Mouse (Mus musculus): ENCODE measurements around the gene Mum1. TPM values are rescaled to one million over a fixed set of nuclear protein-coding genes. Genes with fewer than 3 reads are reported as not detected.
"Not testable (repeated sequence)": the region's sequence is repeated elsewhere in the genome, so short reads cannot be mapped to it uniquely, and the experiment has no call there.

Mum1 gene
- polyA plus RNA-seq, 1 experiment from 2014 or later = 61.3 TPM

DNA sequence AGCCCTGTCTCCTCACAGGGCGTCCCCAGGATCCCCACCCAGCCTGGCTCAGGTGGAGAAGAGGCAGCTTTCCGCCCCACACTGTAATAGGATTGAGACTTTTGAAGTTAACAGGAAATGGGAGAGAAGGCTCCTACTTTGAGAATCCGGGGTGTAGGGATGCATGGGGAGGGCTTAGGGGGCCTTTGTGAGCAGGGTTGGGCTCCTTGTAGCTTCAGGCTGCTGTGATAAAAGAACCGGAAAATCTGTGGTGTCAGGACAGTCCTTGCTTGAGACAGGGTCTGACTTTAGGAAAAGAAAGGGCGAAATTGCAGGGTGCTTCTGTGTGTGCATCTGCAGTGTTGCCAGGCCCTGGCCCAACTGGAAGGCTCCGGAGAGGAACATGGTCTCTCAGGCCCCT lies 25.7 kb upstream of the Mum1 start:
- 75% methylated on average over 6 of the region's 6 CpGs for WGBS
- Histone ChIP-seq H3K9ac (ENCODE audit: low read length) (no peak overlapping the region), H3K9me3 (ENCODE audit: control insufficient read depth, low read length) (no peaks in the 10 kb centered on the region), H3K4me2 (ENCODE audit: low read length) (no peak overlapping the region), H3K36me3 (ENCODE audit: control insufficient read depth, insufficient read depth, low read length) (no peaks in the 10 kb centered on the region), H3K4me3 (ENCODE audit: low read depth, low read length) (no peak overlapping the region), H3K27me3 (replicated peaks; ENCODE audit: control insufficient read depth, insufficient read depth, low read length) (no peaks in the 10 kb centered on the region), H3K27ac (ENCODE audit: low read depth) (no peak overlapping the region), H3K4me1 (replicated peaks; ENCODE audit: control insufficient read depth, insufficient read depth, low read length) (no peaks in the 10 kb centered on the region)
- DNase-seq (ENCODE audit: low spot score) (no peak), ATAC-seq (replicated peaks; ENCODE audit: low FRiP score, low TSS enrichment, low read depth) (no peak)

DNA sequence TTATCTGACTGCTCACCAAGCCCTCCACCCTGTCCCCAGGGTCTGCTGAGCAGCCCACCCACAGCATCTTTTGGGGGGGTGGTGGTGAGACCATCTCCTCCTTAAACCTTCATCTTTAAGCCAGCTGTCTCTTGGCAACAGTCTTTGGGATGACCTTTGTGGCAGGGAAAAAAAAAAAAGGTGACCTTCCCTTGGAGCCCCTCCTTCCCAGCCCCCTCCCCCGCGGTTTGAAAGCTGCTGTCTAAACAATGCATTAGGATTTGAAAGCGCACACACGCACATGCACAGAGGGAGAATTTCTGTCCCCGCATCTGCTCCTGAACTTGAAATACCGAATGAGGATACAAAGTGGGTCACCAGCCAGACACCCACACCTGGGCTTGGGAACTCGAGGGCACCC lies 22.2 kb upstream of the Mum1 start:
- Histone ChIP-seq H3K4me2 (ENCODE audit: low read length) (no peak overlapping the region), H3K9me3 (ENCODE audit: control insufficient read depth, low read length) (no peaks in the 10 kb centered on the region), H3K27me3 (replicated peaks; ENCODE audit: control insufficient read depth, insufficient read depth, low read length) (no peaks in the 10 kb centered on the region), H3K4me1 (replicated peaks; ENCODE audit: control insufficient read depth, insufficient read depth, low read length) (0 out of 2 replicates have a peak, but pooled peaks cover 3% of the 10 kb centered on the region), H3K27ac (ENCODE audit: low read depth) (no peak overlapping the region), H3K36me3 (ENCODE audit: control insufficient read depth, insufficient read depth, low read length) (no peaks in the 10 kb centered on the region), H3K9ac (ENCODE audit: low read length) (no peak overlapping the region), H3K4me3 (ENCODE audit: low read depth, low read length) (no peak overlapping the region)
- WGBS = 20% methylated on average over 7 of the region's 7 CpGs
- no peak for ATAC-seq (replicated peaks; ENCODE audit: low FRiP score, low TSS enrichment, low read depth)
- no peak for DNase-seq (ENCODE audit: low spot score)

DNA sequence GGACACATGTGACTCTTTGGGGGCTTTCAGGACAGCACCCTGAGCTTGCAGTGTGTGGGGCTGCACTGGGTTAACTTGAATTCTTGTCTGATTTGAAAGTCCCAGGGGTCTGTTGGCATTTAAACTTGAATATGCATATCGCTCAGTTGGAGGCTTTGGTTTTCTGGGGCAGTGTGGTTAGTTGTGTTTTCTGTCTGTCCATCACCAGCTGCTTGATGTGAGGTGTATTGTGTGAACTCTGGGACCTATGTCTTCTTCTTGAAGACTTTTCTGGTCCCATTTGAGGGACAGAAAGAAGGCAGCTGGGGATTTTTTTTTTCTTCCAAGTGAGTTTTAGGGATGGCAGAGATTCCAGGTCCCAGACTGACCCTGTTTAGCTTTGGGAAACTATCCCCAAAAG lies 19.0 kb upstream of the Mum1 start:
- Histone ChIP-seq H3K9me3 (ENCODE audit: control insufficient read depth, low read length) (no peaks in the 10 kb centered on the region), H3K36me3 (ENCODE audit: control insufficient read depth, insufficient read depth, low read length) (no peaks in the 10 kb centered on the region), H3K27me3 (replicated peaks; ENCODE audit: control insufficient read depth, insufficient read depth, low read length) (no peaks in the 10 kb centered on the region), H3K27ac (ENCODE audit: low read depth) (no peak overlapping the region), H3K4me2 (ENCODE audit: low read length) (no peak overlapping the region), H3K9ac (ENCODE audit: low read length) (no peak overlapping the region), H3K4me1 (replicated peaks; ENCODE audit: control insufficient read depth, insufficient read depth, low read length) (0 out of 2 replicates have a peak, but pooled peaks cover 4% of the 10 kb centered on the region), H3K4me3 (ENCODE audit: low read depth, low read length) (no peak overlapping the region)
- WGBS = 81% methylated on average over 1 of the region's 1 CpGs
- DNase-seq (ENCODE audit: low spot score) = no peak
- no peak for ATAC-seq (replicated peaks; ENCODE audit: low FRiP score, low TSS enrichment, low read depth)

DNA sequence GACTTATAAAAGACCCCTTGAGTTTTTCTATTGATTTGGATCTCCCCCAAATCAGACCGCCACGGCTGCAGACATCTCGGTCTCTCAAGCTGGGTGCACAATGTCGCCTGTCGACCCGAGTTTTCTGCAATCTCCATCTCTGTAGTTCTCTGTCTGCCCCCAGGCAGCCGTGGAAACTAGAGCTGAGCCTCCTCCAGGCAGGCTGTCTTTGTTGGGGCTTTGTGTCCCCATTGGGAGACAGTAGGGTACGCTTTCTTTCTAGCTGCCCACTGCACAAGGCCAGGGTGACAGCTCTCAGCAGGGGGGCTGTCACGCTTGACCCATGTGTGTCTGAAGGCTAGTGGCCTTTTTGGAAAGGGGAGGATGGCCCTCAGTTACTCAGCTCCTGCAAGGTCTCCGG lies 18.6 kb upstream of the Mum1 start:
- no peak for DNase-seq (ENCODE audit: low spot score)
- Histone ChIP-seq H3K4me2 (ENCODE audit: low read length) (no peak overlapping the region), H3K36me3 (ENCODE audit: control insufficient read depth, insufficient read depth, low read length) (no peaks in the 10 kb centered on the region), H3K4me1 (replicated peaks; ENCODE audit: control insufficient read depth, insufficient read depth, low read length) (0 out of 2 replicates have a peak, but pooled peaks cover 4% of the 10 kb centered on the region), H3K27me3 (replicated peaks; ENCODE audit: control insufficient read depth, insufficient read depth, low read length) (no peaks in the 10 kb centered on the region), H3K9me3 (ENCODE audit: control insufficient read depth, low read length) (no peaks in the 10 kb centered on the region), H3K27ac (ENCODE audit: low read depth) (no peak overlapping the region), H3K4me3 (ENCODE audit: low read depth, low read length) (no peak overlapping the region), H3K9ac (ENCODE audit: low read length) (no peak overlapping the region)
- 77% methylated on average over 10 of the region's 10 CpGs for WGBS
- no peak for ATAC-seq (replicated peaks; ENCODE audit: low FRiP score, low TSS enrichment, low read depth)

DNA sequence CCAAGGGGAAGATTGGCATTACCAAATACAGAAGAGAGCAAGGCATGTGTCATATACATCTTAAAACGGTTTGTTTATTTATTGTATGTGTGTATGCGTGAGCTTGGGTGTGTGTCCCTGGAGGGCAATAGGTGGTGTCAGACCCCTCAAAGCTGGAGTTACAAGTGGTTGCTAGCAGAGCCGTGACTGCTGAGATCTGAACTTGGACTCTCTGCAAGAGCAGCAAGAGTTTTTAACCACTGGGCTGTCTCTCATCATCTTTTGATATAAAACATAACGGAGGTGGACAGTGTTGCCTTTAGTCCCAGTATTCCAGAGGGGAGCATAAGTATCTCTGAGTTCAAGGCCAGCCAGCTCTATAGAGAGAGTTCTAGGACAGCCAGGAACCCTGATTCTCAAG lies 18.0 kb upstream of the Mum1 start:
- Histone ChIP-seq H3K27me3 (replicated peaks; ENCODE audit: control insufficient read depth, insufficient read depth, low read length) (no peaks in the 10 kb centered on the region), H3K4me3 (ENCODE audit: low read depth, low read length) (no peak overlapping the region), H3K4me2 (ENCODE audit: low read length) (no peak overlapping the region), H3K9me3 (ENCODE audit: control insufficient read depth, low read length) (no peaks in the 10 kb centered on the region), H3K36me3 (ENCODE audit: control insufficient read depth, insufficient read depth, low read length) (no peaks in the 10 kb centered on the region), H3K27ac (ENCODE audit: low read depth) (no peak overlapping the region), H3K9ac (ENCODE audit: low read length) (no peak overlapping the region; the same call in 1 of the 2 replicates), H3K4me1 (replicated peaks; ENCODE audit: control insufficient read depth, insufficient read depth, low read length) (0 out of 2 replicates have a peak, but pooled peaks cover 4% of the 10 kb centered on the region)
- ATAC-seq (replicated peaks; ENCODE audit: low FRiP score, low TSS enrichment, low read depth) (no peak), DNase-seq (ENCODE audit: low spot score) (no peak)
- 65% methylated on average over 4 of the region's 4 CpGs for WGBS

DNA sequence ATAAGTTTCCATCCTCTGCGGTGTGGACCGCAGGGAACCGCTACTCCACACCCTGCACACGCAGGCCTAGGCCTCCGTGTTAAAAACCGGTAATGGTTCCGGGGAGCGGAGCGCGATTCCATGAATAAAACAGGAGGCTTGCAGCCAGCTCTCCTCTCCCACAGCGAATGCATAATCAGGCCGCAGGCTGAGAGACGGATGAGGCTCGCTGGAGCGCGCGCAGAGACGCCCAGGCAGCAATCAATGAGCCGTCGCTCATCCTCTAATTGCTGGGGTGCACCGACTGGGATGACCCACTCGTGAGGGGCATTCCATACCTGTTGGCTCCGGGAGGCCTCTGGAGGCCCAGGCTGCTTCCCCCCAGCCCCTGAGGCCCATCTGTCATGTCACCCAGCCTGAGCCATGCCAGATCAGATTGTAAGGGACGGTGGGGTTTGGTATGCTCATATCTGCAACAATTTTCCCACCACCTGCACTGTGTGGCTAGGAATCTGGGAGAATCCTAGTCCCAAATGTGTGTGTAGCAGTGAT lies 17.3 kb upstream of the Mum1 start:
- Histone ChIP-seq H3K4me3 (ENCODE audit: low read depth, low read length) (no peak overlapping the region), H3K27me3 (replicated peaks; ENCODE audit: control insufficient read depth, insufficient read depth, low read length) (no peaks in the 10 kb centered on the region), H3K9ac (ENCODE audit: low read length) (peak overlapping the region; percentile 13; the same call in 1 of the 2 replicates), H3K9me3 (ENCODE audit: control insufficient read depth, low read length) (no peaks in the 10 kb centered on the region), H3K4me2 (ENCODE audit: low read length) (peak overlapping the region; percentile 24), H3K4me1 (replicated peaks; ENCODE audit: control insufficient read depth, insufficient read depth, low read length) (0 out of 2 replicates have a peak, but pooled peaks cover 4% of the 10 kb centered on the region), H3K27ac (ENCODE audit: low read depth) (no peak overlapping the region), H3K36me3 (ENCODE audit: control insufficient read depth, insufficient read depth, low read length) (no peaks in the 10 kb centered on the region)
- ATAC-seq (replicated peaks; ENCODE audit: low FRiP score, low TSS enrichment, low read depth) (no peak), DNase-seq (ENCODE audit: low spot score) (no peak)
- 8% methylated on average over 24 of the region's 24 CpGs for WGBS

DNA sequence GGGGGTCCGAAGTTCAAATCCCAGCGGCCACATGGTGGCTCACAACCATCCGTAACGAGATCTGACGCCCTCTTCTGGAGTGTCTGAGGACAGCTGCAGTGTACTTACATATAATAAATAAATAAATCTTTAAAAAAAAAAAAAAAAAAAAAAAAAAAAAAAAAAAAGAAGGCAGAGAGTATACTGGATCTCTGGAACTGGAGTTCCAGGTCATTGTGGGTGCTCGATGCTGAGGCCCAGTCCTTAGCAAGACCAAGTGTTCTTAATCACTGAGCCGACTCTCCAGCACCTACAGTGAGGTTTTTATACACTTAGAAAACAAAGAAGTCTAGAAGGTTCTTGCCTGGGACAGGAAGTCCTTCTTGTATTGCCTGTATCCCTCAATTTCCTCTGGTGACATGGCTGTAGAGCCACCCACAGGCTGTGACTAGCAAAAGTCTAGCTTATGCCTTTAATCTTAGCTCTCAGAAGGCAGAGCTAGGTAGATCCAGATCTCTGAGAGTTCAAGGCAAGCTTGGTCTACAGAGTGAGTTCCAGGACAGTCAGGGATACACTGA lies 14.6 kb upstream of the Mum1 start:
- H3K36me3 ChIP-seq (ENCODE audit: control insufficient read depth, insufficient read depth, low read length); H3K9ac ChIP-seq (ENCODE audit: low read length); H3K4me1 ChIP-seq (replicated peaks; ENCODE audit: control insufficient read depth, insufficient read depth, low read length); H3K4me2 ChIP-seq (ENCODE audit: low read length); H3K9me3 ChIP-seq (ENCODE audit: control insufficient read depth, low read length); H3K27ac ChIP-seq (ENCODE audit: low read depth); H3K27me3 ChIP-seq (replicated peaks; ENCODE audit: control insufficient read depth, insufficient read depth, low read length); H3K4me3 ChIP-seq (ENCODE audit: low read depth, low read length); ATAC-seq (replicated peaks; ENCODE audit: low FRiP score, low TSS enrichment, low read depth); DNase-seq (ENCODE audit: low spot score): not testable (repeated sequence)
- 77% methylated on average over 7 of the region's 7 CpGs for WGBS

DNA sequence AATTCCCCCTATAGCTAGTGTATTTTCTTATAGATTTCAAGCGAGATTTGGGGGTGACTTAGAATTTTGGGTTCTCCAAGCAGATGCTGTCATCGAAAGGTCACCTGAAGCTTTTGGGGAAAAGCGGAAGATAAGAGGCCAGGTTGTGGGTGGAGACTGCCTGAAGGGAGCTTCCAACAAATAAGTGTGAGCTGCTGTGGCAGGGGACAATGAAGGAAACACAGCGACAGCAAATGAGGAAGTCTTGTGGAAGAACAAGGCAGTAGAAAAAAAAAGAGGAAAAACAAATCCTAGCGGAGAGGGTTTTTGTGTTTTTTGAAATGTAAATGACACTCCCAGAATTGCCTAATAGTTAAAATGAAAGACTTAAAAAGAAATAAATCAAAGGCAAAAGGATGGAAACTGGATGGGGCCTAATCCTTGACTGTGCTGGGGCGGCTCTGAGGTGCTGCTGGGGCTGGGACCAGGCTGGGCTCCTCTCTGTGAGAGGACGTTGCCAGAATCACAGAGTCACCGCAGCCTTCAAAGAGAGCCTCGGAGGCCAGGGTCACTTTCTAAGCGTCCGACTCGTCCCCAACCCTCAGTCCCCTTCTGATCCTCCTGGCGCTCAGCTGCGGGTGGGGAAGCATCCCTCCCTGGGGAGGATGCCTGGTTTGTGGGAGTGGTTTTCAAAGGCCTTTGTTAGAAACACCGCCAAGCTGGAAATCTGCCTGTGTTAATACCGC lies 11.0 kb upstream of the Mum1 start:
- DNase-seq (ENCODE audit: low spot score) = no peak
- H3K4me2 ChIP-seq (ENCODE audit: low read length) = no peak overlapping the region
- no peak overlapping the region for H3K4me3 ChIP-seq (ENCODE audit: low read depth, low read length)
- H3K27me3 ChIP-seq (replicated peaks; ENCODE audit: control insufficient read depth, insufficient read depth, low read length) = no peaks in the 10 kb centered on the region
- H3K27ac ChIP-seq (ENCODE audit: low read depth) = no peak overlapping the region
- 33% methylated on average over 16 of the region's 16 CpGs for WGBS
- H3K36me3 ChIP-seq (ENCODE audit: control insufficient read depth, insufficient read depth, low read length) = no peaks in the 10 kb centered on the region
- H3K9me3 ChIP-seq (ENCODE audit: control insufficient read depth, low read length) = no peaks in the 10 kb centered on the region
- no peak for ATAC-seq (replicated peaks; ENCODE audit: low FRiP score, low TSS enrichment, low read depth)
- no peak overlapping the region for H3K9ac ChIP-seq (ENCODE audit: low read length)
- H3K4me1 ChIP-seq (replicated peaks; ENCODE audit: control insufficient read depth, insufficient read depth, low read length) = no peaks in the 10 kb centered on the region

DNA sequence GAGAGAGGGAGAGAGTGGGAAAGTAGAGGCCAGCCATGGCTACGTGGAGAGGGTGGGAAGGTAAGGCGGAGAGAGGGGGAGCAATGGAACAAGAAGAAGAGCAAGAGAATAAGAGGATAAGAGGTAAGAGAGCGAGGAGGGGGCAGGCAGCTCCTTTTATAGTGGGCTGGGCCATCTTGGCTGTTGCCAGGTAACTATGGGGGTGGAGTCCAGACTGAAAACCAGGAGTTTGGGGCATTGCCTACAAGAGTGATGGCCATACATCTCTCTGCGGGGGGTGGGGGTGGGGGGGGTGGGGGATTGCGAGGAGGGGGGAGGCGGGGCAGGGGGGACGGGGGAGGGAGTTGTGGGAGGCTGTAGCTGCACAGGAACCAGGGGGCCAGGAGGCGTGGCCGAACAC lies 5.6 kb upstream of the Mum1 start:
- Histone ChIP-seq H3K27me3 (replicated peaks; ENCODE audit: control insufficient read depth, insufficient read depth, low read length) (no peaks in the 10 kb centered on the region), H3K36me3 (ENCODE audit: control insufficient read depth, insufficient read depth, low read length) (no peaks in the 10 kb centered on the region), H3K4me2 (ENCODE audit: low read length) (no peak overlapping the region), H3K27ac (ENCODE audit: low read depth) (no peak overlapping the region), H3K9me3 (ENCODE audit: control insufficient read depth, low read length) (no peaks in the 10 kb centered on the region), H3K4me3 (ENCODE audit: low read depth, low read length) (no peak overlapping the region), H3K9ac (ENCODE audit: low read length) (no peak overlapping the region), H3K4me1 (replicated peaks; ENCODE audit: control insufficient read depth, insufficient read depth, low read length) (peaks cover 3% of the 10 kb centered on the region)
- no peak for ATAC-seq (replicated peaks; ENCODE audit: low FRiP score, low TSS enrichment, low read depth)
- WGBS = 22% methylated on average over 7 of the region's 9 CpGs
- no peak for DNase-seq (ENCODE audit: low spot score)
